Mouse (Mus musculus): Measurements from ENCODE around the gene Map3k13. TPM values are rescaled to one million over a fixed set of nuclear protein-coding genes. Genes with fewer than 3 reads are reported as not detected.

Map3k13 gene
- polyA plus RNA-seq, 1 experiment from 2014 or later, result 4.7 TPM

- Histone ChIP-seq H3K9ac (ENCODE audit: low read depth, low read length) (no peak overlapping the region), H3K9me3 (ENCODE audit: control insufficient read depth) (no peaks in the 10 kb centered on the region), H3K4me1 (replicated peaks; ENCODE audit: control insufficient read depth, insufficient read depth, low read length) (peaks cover 2% of the 10 kb centered on the region), H3K36me3 (ENCODE audit: control insufficient read depth, insufficient read depth) (no peaks in the 10 kb centered on the region), H3K27me3 (replicated peaks; ENCODE audit: control insufficient read depth, insufficient read depth, low read length) (no peaks in the 10 kb centered on the region), H3K27ac (ENCODE audit: low read depth, low read length) (no peak overlapping the region), H3K4me3 (ENCODE audit: low read depth, low read length) (no peak overlapping the region), H3K4me2 (replicated peaks; ENCODE audit: low read depth) (no peak overlapping the region)
- no peak for TF ChIP-seq CTCF (IDR thresholded peaks at IDR 0.05; ENCODE audit: low read depth)
- no peak for ATAC-seq
- WGBS, result 43% methylated on average over 6 of the region's 6 CpGs
These were observed 74.5 kb downstream of the Map3k13 start for GRCm38 (mm10) chr16:21868651-21869050.

- no peaks in the 10 kb centered on the region for H3K27me3 ChIP-seq (replicated peaks; ENCODE audit: control insufficient read depth, insufficient read depth, low read length)
- H3K36me3 ChIP-seq (ENCODE audit: control insufficient read depth, insufficient read depth), result no peaks in the 10 kb centered on the region
- 24% methylated on average over 4 of the region's 4 CpGs for WGBS
- H3K4me1 ChIP-seq (replicated peaks; ENCODE audit: control insufficient read depth, insufficient read depth, low read length), result peaks cover 2% of the 10 kb centered on the region
- H3K9ac ChIP-seq (ENCODE audit: low read depth, low read length), result no peak overlapping the region
- no peak overlapping the region for H3K4me3 ChIP-seq (ENCODE audit: low read depth, low read length)
- no peak overlapping the region for H3K4me2 ChIP-seq (replicated peaks; ENCODE audit: low read depth)
- TF ChIP-seq CTCF (IDR thresholded peaks at IDR 0.05; ENCODE audit: low read depth), result no peak
- H3K27ac ChIP-seq (ENCODE audit: low read depth, low read length), result no peak overlapping the region; the same call in 1 of the 2 replicates
- H3K9me3 ChIP-seq (ENCODE audit: control insufficient read depth), result no peaks in the 10 kb centered on the region
- ATAC-seq, result no peak
These were observed 75.7 kb downstream of the Map3k13 start for GRCm38 (mm10) chr16:21869879-21870278.

GRCm38 (mm10) chr16:21877735-21878134 is 83.6 kb downstream of the Map3k13 start:
- Histone ChIP-seq H3K9ac (ENCODE audit: low read depth, low read length) (no peak overlapping the region), H3K27ac (ENCODE audit: low read depth, low read length) (no peak overlapping the region), H3K9me3 (ENCODE audit: control insufficient read depth) (no peaks in the 10 kb centered on the region), H3K4me2 (replicated peaks; ENCODE audit: low read depth) (no peak overlapping the region), H3K27me3 (replicated peaks; ENCODE audit: control insufficient read depth, insufficient read depth, low read length) (no peaks in the 10 kb centered on the region), H3K4me1 (replicated peaks; ENCODE audit: control insufficient read depth, insufficient read depth, low read length) (no peaks in the 10 kb centered on the region), H3K4me3 (ENCODE audit: low read depth, low read length) (no peak overlapping the region), H3K36me3 (ENCODE audit: control insufficient read depth, insufficient read depth) (no peaks in the 10 kb centered on the region; the same call in 1 of the 2 replicates)
- 87% methylated on average over 3 of the region's 3 CpGs for WGBS
- no peak for ATAC-seq
- no peak for TF ChIP-seq CTCF (IDR thresholded peaks at IDR 0.05; ENCODE audit: low read depth)

GRCm38 (mm10) chr16:21878834-21879233 is 84.7 kb downstream of the Map3k13 start:
- H3K9me3 ChIP-seq (ENCODE audit: control insufficient read depth), result no peaks in the 10 kb centered on the region
- H3K9ac ChIP-seq (ENCODE audit: low read depth, low read length), result no peak overlapping the region
- no peak overlapping the region for H3K4me3 ChIP-seq (ENCODE audit: low read depth, low read length)
- no peak overlapping the region for H3K27ac ChIP-seq (ENCODE audit: low read depth, low read length)
- 63% methylated on average over 3 of the region's 3 CpGs for WGBS
- no peaks in the 10 kb centered on the region; the same call in 1 of the 2 replicates for H3K36me3 ChIP-seq (ENCODE audit: control insufficient read depth, insufficient read depth)
- TF ChIP-seq CTCF (IDR thresholded peaks at IDR 0.05; ENCODE audit: low read depth), result no peak
- no peaks in the 10 kb centered on the region for H3K4me1 ChIP-seq (replicated peaks; ENCODE audit: control insufficient read depth, insufficient read depth, low read length)
- H3K27me3 ChIP-seq (replicated peaks; ENCODE audit: control insufficient read depth, insufficient read depth, low read length), result no peaks in the 10 kb centered on the region
- no peak for ATAC-seq
- H3K4me2 ChIP-seq (replicated peaks; ENCODE audit: low read depth), result no peak overlapping the region

- H3K9me3 ChIP-seq (ENCODE audit: control insufficient read depth), result no peaks in the 10 kb centered on the region
- no peak overlapping the region for H3K9ac ChIP-seq (ENCODE audit: low read depth, low read length)
- H3K4me2 ChIP-seq (replicated peaks; ENCODE audit: low read depth), result no peak overlapping the region
- H3K4me3 ChIP-seq (ENCODE audit: low read depth, low read length), result no peak overlapping the region
- H3K36me3 ChIP-seq (ENCODE audit: control insufficient read depth, insufficient read depth), result no peaks in the 10 kb centered on the region; the same call in 1 of the 2 replicates
- H3K27ac ChIP-seq (ENCODE audit: low read depth, low read length), result no peak overlapping the region
- no peaks in the 10 kb centered on the region for H3K4me1 ChIP-seq (replicated peaks; ENCODE audit: control insufficient read depth, insufficient read depth, low read length)
- no peaks in the 10 kb centered on the region for H3K27me3 ChIP-seq (replicated peaks; ENCODE audit: control insufficient read depth, insufficient read depth, low read length)
- TF ChIP-seq CTCF (IDR thresholded peaks at IDR 0.05; ENCODE audit: low read depth), result no peak
- 43% methylated on average over 6 of the region's 6 CpGs for WGBS
- no peak for ATAC-seq
These were observed 87.0 kb downstream of the Map3k13 start for GRCm38 (mm10) chr16:21881181-21881580.

GRCm38 (mm10) chr16:21881582-21882259 is 87.6 kb downstream of the Map3k13 start:
- TF ChIP-seq CTCF (IDR thresholded peaks at IDR 0.05; ENCODE audit: low read depth), result no peak
- H3K9ac ChIP-seq (ENCODE audit: low read depth, low read length), result no peak overlapping the region
- H3K9me3 ChIP-seq (ENCODE audit: control insufficient read depth), result no peaks in the 10 kb centered on the region
- H3K4me3 ChIP-seq (ENCODE audit: low read depth, low read length), result no peak overlapping the region
- no peak overlapping the region for H3K27ac ChIP-seq (ENCODE audit: low read depth, low read length)
- H3K36me3 ChIP-seq (ENCODE audit: control insufficient read depth, insufficient read depth), result no peaks in the 10 kb centered on the region; the same call in 1 of the 2 replicates
- no peak for ATAC-seq
- WGBS, result 73% methylated on average over 7 of the region's 7 CpGs
- H3K4me2 ChIP-seq (replicated peaks; ENCODE audit: low read depth), result no peak overlapping the region
- no peaks in the 10 kb centered on the region for H3K4me1 ChIP-seq (replicated peaks; ENCODE audit: control insufficient read depth, insufficient read depth, low read length)
- no peaks in the 10 kb centered on the region for H3K27me3 ChIP-seq (replicated peaks; ENCODE audit: control insufficient read depth, insufficient read depth, low read length)
